Mouse (Mus musculus): ENCODE data around the gene F11.

The F11 gene

DNA sequence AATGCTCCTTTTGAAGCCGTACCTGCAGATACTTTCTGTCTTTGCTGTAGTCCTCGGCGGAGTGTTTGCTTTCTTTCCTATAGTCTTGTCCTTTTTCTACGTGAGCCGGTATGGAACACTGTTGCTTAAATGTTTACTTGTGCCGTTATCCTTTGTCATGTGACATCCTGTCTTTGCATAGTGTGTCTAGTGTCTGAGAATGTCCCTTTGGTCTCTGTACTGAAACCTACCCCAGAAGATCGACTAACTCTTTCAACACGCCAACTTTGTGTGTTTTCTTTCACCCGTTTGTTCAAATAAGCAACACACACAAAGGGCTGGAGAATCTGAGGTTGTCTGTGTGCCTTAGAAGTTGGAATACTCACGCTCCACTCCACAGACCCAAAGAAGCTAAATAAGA lies at the start of gene F11:
TSS of gene F11 (minus strand) at position 112 of the 400 bp plus-strand sequence.
- no peak for DNase-seq

DNA sequence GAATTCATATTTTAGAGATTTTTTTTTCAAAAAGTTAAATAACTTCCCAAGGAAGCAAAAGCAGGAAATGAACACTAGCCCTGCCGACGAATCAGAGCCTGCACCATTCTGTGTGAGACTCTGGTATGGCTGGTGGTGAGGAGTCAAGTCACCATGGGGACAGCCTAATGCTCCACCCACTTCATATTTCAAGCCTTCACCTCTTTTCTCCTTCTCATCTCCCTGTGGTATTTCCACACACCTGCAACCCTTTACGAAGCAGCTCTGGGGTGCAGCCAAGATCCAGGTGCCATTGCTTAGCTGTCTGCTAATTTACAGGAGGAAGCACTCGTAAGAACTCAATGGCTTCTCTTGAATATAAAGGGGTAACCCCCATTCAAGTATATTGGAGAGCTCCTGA lies 49.1 kb upstream of the F11 start:
- DNase-seq, result no peak

DNA sequence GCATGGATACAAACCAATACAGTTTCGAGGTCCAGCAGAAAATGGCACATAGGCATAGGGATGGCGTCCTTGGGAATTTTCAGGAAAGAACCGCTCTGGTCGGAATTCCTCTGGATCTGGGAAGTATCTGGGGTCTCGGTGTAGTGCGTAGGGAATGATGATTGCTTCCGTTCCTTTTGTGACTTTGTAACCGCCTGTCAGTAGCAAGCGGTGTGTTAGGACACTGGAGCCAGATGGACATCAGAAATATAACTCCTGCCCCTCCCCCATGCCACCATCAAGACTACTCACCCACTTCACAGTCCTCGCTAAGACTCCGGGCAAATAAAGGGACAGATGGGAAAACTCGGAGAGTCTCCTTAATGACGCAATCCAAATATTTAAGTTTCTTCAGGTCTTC lies 46.5 kb upstream of the F11 start, which contains the start of gene Gm45753:
TSS of gene Gm45753 (minus strand) at position 101 of the 400 bp plus-strand sequence.
- DNase-seq, result no peak

DNA sequence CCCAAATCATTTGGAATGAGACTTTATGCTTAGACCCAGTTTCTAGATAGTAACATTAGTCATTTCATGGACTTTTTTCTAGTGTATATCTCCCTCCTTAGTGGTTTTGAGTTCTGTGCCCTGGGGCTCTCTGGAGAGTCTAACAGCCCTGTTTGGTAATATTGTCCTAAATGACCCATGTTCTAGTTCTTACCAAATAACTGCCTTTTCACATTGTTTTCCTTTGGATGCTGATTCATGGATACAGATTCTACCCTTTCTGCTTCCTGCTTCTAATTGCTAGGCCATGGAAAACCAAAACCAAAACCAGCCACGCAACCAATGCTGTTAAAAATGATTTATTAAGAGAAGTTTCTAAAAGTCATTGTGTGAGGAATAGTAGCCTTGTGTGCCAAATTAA lies 43.6 kb upstream of the F11 start:
- DNase-seq, result no peak

DNA sequence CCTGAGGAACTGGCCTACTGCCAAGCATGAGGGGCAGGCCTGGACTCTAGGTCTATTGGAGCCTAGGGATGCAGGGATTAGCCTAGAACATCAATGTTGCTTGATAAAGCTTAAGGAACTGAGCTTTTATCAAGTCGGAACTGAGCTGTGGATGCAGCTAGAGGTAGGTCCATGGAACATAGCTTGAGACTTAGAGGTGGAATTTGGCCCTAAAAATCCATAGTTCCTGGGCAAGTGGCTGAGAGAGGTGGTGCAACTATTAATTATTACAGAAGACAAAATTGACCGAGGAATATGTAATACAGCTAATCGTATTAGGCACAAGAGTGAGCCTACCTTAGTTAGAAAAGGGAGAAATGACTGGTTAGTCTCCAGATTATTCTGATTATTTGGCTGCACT lies 42.5 kb upstream of the F11 start:
- no peak for DNase-seq

DNA sequence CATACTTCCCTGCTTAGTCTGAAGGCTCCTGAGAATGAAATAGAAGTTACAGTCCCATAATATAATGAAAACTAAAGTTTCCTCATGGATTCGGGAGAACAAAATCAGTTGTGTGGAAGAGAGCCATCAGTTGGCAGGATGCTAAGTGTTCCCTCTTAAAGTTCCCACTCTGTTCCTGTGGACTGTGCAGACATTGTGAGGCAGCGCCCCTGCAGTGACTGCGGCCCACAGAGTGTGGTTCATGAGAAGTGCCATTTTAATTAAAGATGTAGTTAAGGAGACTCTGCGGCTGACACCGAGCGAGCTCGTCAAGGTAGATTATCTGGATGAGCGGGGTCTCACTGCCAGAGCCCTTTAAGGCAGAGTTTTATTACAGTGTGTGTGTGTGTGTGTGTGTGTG lies 40.6 kb upstream of the F11 start:
- no peak for DNase-seq

DNA sequence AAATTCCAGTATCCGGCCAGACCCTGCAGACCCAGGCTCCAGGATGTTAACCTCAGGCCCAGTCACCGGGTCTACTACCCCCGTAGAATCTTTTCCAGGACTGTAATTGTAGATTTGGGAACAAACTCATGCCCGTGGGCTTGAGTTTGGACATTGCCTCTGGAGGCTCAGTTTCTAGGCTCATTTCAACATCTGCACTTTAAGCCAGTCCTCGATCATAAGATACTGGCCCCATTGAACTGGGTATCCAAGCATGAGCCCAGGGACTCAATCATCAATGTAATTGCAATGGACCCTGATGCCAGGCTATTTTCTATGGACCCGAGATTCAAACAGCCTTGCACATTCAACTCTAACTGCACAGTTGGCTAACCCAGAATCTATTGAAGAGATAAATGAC lies 33.4 kb upstream of the F11 start:
- DNase-seq, result no peak

DNA sequence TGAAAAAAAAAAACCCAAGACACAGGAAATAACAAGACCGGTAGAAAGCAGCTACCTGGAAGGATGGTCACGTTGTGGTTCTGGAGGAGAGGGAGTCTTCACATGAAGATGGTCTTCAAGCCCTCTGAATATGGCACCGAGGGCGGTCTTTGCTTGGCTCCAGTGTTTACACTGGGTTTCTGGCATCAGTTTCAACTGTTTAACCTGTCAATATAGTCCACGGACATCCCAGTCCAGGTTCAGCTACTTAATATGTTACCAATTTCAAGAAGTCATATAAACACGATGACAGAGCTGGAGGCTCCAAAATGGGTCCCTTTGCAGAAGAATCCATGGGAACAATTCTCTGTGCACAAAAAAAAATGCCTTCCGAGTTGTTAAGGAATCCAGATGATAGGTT lies 32.9 kb upstream of the F11 start, which contains the start of gene Klkb1:
TSS of gene Klkb1 (minus strand) at position 173 of the 400 bp plus-strand sequence.
- no peak for DNase-seq

DNA sequence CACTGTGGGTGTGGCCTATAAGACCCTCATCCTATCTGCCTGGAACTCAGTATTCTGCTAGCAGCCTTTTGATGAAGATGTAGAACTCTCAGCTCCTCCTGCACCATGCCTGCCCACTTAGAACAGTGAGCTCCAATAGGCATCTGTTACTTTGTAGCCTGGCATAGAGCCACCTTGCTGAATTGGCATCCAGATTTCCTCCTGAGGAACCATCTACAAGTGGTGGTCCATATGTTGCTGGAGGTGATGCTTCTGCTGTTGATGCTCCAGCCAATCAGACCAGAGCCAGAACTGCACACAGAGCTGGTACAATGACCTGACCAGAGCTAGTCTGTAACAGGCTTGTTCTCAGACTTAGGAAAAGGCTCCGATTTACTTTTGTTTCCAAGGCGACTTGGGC lies 30.0 kb upstream of the F11 start:
- DNase-seq, result no peak

DNA sequence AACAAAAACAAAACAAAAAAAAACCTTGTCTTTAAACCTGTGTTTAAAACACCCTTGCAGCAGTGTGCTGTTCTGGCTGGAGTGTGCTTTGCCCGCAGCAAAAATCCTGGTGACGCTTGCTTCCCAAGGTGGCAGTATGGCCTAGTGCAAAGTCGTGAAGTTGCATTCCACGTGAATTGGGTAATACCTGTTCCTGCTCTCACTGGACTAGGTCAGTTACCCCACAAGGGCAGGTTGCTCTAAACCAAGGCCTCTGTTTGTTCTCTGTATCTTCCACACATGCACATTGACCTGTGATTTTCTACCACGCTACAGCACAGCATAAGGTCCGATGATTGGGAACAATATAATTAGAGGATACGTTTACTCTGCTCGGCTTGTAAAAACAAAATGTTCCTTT lies 19.8 kb upstream of the F11 start:
- DNase-seq, result no peak

DNA sequence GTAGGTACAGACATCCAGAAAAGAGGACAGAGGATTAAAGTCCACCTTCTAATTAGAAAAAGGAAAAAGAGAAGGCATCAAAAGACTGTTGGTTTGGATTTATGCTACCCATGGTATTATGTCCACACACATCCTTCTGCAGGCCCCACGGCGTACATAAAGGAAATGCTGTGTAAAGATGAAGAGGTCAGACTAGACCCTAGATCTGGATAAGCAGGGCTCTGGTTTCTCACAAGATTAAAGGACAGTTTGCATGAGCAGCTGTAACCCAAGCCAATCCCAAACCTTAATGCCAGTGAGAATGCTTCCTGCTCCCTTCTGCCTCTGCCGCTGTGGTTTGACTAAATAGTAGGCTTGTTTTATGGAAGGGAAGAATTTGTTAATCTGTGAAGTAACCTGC lies 15.6 kb upstream of the F11 start:
- DNase-seq, result no peak

DNA sequence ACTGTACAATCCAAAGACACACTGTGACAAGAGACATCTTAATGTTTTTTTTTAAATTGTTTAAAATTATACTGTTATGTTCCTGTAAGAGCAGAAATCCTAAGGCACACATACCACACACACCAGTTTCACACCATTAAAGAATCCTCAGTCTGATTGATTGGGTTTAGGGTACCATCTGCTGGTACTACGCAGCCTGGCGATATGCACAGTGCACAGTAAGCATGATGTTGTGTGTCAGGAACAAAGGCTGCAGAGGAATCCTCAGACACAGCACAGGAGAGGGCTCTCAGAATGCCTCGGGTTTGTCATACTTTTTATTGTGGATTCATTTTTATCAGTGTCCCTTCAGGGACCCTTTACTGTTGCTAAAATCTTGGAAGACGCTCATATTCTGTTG lies 12.5 kb upstream of the F11 start:
- DNase-seq, result no peak

DNA sequence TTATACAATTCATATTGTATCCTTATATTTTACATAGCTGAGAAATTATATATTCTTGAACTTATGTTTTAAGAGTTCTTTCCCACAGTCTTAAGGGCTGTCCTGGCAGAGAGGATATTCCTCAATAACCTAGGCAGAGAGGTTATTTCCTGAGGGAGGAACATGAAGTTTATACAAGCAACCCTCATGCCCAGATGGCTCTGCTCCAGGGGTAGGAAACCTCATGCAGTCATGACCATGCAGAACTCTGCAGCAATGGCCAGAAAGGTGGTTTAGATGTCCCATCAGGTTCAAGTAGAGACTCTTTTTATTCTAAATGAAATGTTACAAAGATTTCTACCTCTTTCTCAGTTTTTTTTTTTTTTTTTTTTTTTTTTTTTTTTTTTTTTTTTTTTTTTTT lies 7.2 kb upstream of the F11 start:
- DNase-seq, result no peak

DNA sequence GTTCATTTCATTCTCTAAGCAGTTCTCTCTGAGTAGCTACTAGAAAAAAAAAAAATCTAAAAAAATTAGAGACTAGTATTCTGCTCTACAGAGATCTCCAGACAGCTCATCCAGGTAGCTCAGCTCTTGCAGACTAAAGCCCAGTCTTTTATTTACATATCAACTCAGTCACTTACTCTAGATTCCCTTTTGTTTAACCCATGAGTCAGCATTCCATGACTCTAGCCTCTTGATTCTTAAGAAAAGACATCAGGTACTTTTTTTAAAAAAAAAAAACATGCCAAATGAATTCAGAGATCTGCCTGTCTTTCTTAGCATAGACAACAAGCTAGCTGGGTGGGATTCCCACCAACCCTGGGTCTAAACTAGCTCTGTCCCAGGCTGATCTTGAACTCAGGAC lies 6.7 kb upstream of the F11 start:
- DNase-seq, result no peak

DNA sequence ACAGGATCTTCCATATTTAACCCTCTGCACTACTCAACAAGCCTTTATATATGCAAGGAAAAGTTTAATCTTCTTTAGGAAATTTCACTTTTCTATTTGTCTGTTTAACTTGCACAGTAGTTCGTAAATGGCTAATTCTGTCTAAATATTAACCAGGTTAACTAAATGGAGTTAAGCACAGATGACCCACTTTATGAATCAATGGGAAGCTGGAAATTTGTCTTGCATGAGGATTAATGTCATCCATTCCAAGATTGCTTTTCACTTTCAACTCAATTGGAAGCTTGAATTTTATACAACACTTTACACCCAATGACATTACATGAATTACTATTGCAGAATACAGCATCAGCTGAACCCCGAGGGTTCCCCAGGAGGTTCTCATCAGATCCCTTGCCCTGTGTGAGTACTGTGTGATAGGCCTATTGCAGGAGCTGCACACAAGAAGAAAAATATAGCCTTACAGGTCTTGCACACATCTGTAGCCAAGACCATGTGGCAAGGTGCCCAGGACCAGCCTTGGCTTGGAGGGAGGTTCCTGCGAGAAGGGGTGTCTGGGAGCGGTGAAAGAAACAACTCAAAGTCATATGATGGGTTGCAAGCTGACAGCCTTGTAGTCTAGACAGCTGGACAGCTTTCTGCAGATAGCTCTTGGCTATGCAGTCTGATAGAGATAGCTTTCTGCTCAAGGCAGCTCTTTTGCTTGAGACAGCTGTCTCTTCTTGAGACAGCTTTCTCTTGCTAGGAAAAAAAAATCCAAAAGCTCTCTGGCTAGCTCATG lies 6.0 kb upstream of the F11 start:
- no peak for DNase-seq

DNA sequence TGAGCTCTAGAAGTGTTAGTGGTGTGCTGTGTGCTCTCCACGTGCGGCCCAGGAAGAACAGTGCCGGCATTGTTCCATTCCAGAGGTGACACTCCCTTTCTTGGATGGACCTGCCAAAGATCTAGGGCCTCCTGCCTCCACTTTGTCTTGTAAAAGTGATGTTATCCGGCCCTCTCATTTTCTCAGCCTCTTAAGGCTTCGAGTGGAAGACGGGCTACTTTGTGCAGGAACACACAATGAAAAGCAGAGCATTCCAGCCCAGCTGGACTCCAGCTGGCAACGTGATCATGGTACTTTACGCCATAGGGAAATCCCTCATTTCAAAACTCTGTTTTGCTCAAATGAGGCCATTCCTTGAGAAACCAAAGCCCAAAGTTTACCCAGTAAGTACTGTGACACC lies 5.2 kb upstream of the F11 start:
- DNase-seq, result no peak

DNA sequence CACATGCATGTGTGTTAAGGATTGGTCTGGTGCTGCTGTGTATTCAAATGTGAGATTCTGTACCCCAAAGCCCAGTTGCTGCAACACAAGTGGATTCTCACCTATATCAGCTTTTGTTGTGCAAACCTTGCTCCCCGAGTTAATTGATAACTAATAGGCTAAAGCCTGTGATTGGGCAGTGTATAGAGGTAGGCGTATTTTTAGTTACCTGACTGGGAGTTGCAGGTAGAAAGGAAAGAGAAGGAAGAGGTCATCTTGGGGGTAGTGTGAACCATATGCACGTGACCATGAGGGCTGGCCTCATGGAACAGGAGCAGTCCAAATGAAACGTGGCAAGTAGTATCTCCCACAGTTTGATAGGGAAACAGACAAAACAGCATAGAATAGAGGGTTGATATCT lies 3.1 kb upstream of the F11 start:
- no peak for DNase-seq

DNA sequence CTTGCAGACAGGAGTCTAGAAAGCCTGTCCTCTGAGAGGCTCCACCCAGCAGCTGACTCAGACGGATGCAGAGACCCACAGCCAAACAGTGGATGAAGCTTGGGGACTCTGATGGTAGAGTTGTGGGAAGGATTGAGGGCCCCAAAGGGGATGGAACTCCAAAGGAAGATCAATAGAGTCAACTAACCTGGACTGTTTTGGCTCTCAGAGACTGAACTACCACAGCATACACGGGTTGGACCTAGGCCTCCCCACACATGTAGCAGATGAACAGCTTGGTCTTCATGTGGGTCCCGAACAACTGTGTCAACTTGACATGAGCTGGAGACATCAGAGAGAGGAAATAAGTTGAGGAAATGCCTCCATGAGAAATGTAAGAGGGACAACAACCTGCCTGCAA lies 1.0 kb upstream of the F11 start:
- DNase-seq, result no peak

DNA sequence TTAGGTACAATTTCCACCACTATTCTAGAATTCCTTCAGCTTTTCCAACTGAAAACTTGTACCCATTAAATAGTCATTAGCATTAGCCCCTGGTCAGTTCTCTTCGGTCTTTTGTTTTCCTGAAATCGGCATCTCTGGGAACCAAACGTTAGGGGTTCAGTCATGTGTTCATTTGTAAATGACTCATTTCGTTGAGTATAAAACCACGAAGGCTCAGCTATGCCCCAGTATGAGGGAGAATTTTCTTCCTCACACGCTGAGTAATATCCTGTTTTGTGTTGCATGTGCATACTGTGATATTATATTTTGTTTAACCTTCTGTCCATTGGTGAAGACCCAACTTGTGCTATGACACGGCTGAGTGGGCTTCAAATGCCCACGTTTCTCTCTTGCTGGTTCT lies 3.4 kb downstream of the F11 start:
- DNase-seq, result no peak

DNA sequence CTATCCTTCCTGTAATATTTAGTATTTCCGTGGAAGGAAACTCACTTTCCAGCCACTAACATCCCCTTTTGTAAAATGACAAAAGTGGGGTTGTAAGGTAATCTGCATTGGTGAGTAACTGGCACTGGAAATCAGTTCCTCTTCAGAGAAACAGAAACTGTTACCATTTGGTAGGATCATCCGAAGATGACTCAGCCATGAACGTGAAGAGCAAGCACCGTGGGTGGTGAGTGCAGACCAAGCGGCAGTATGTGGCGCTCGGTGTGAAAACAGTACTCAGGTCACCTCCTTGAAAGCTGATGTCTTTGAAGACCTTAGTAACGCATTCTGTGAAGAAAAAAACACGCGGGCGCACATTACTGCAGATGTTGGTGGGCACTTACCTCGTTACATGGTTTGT lies 6.8 kb downstream of the F11 start:
- DNase-seq, result no peak

DNA sequence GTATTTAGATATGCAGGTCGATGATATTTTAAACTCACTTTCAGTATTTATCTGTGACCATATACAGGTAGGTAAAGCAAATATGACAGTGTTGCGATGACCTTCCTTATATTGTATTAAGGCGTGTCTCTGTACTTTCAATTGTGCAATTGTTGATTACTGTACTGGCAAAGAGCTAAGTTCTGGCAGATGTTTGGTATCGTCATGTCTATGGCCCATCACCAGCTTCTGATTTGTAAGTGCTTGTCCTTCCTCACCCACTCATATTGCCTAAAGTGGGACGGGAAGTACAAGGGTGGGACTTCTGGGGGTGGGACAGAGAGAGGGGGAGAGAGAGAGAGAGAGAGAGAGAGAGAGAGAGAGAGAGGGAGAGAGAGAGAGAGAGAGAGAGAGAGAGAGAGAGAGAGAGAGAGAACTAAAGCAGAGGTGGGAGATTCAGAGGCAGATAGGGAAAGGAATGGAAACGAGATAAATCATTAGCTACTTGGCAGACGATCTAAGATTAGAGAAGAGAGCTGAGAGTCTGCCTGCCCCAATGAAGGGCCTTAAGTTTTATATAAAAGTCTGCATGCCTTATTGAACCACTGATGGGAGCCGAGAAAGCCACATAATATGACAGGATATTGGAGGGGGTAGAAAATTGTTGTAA lies 7.5 kb downstream of the F11 start:
- DNase-seq, result no peak

DNA sequence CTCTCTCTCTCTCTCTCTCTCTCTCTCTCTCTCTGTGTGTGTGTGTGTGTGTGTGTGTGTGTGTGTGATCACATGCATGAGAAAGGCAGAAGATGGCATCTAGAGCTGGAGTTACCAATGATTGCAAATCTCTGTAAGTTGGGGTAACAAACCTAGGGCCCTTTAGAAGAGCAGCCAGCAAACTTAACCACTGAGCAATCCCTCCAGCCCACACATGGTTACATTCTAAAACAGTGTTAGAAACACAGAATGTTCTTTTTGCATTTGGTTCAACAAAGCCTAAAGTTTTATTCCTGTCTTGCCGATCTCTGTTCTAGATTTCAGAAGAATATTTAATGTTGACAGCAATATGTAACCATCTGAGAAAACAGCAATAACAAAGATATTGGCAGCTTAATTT lies 8.2 kb downstream of the F11 start:
- no peak for DNase-seq

DNA sequence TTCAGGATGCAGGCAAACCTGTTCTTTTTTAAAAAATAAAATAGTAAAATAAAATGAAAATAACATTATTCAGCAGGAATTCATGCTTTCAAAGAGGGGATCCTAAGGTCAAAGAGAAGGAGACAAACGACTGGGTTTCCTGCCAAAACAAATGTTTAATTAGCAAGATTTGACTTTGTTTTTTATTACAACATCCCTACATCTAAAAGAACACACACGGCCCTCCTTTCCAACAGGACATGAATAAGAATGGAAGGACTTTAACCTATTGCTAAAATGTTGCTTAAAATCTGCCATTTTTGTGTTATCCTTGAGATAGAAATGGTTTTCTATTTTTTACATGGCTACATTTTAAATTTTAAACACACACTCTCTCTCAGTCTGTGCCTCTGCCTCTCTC lies 8.7 kb downstream of the F11 start:
- no peak for DNase-seq

DNA sequence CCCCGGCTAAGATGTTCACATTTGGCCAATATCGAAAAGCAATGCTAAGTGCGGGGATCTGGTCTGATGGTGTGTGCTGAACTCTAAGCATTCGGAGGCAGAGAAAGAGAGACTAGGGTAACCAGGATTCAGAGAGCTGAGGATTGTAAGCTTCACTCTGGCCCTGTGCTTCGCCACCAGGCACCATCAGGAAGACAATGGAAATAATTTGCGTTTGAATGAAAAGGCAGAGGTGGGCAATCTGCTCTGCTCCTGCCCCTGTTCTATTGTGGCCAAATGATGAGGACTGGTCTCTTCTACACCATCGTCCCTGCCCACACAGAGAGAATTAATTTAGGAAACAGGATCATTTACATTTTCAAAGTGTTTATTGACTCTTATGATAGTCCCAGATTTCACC lies 15.5 kb downstream of the F11 start:
- no peak for DNase-seq

DNA sequence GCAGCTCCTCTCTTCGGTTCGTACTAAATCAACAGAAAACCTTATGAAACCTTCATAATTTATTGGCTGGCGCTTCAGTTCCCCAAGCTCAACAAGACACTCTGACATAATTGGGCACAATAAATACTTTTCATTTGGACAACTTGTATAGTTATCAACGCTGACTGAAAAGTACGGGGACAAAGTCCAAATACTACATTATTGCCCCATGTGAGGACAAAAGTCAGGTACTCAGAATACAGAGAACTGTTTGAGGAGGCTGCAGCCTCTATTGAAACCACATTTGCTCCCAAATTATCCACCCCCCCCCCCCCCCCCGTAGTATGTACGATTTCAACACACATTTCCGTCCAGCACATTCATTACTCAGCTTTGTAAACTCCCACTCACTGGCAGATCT lies 22.5 kb downstream of the F11 start:
- no peak for DNase-seq

Data from thymus, postnatal 25 days (tissue).